Mouse (Mus musculus) macrophage (primary cell): ENCODE data around the gene Espnl. TPM values are rescaled to one million over a fixed set of nuclear protein-coding genes. Genes with fewer than 3 reads are reported as not detected.

ENCODE experiments used
- H3K27ac ChIP-seq: fragments of 350-480 bp; formaldehyde crosslinking; 2 replicates; pipeline ENCODE4 v1.9.0; 2021
- H3K36me3 ChIP-seq: fragments of 350-480 bp; formaldehyde crosslinking; 2 replicates; pipeline ENCODE4 v1.9.0; 2021; ENCODE audit errors: inconsistent target
- H3K4me3 ChIP-seq: fragments of 350-480 bp; formaldehyde crosslinking; 2 replicates; pipeline ENCODE4 v1.9.0; 2021; ENCODE audit errors: inconsistent target
- H3K79me2 ChIP-seq: fragments of 350-480 bp; formaldehyde crosslinking; 2 replicates; pipeline ENCODE4 v1.9.0; 2021; ENCODE audit errors: inconsistent target
- WGBS: methylation state at CpG from one replicate; pipeline ENCODE4 v1.1.7; 2026; ENCODE audit warnings: inconsistent platforms; ENCODE audit not compliant: missing documents; 5-methylcytosine and 5-hydroxymethylcytosine counted together
- polyA plus RNA-seq: library from polyadenylated mRNA; stranded (reverse); fragments of 250-400 nt; gene quantifications from 3 replicates; pipeline ENCODE4 v1.2.4, GENCODE M21; 2018; ENCODE audit warnings: inconsistent platforms

Espnl gene
- polyA plus RNA-seq, 1 experiment from 2014 or later = not detected

- no peak overlapping the region for H3K27ac ChIP-seq
- H3K36me3 ChIP-seq = no peaks in the 10 kb centered on the region
- WGBS = 8% methylated on average over 66 of the region's 68 CpGs
- H3K79me2 ChIP-seq = no peaks in the 10 kb centered on the region
- H3K4me3 ChIP-seq = no peak overlapping the region
Observed at GRCm38 (mm10) chr1:91344921-91345685, 23.2 kb downstream of the Espnl start.

GRCm38 (mm10) chr1:91346892-91347291, 25.0 kb downstream of the Espnl start:
- Histone ChIP-seq H3K36me3 (no peaks in the 10 kb centered on the region), H3K4me3 (no peak overlapping the region), H3K27ac (no peak overlapping the region), H3K79me2 (no peaks in the 10 kb centered on the region)
- WGBS = 36% methylated on average over 3 of the region's 3 CpGs

- Histone ChIP-seq H3K36me3 (no peaks in the 10 kb centered on the region), H3K27ac (no peak within 1 kb of the TSS), H3K79me2 (no peaks in the 10 kb centered on the region), H3K4me3 (no peak within 1 kb of the TSS)
- 59% methylated on average over 4 of the region's 4 CpGs for WGBS
Observed at GRCm38 (mm10) chr1:91350841-91351240, 29.0 kb downstream of the Espnl start, which contains the start of gene Klhl30. Gene Klhl30, plus strand, starts transcription at chr1:91351016.

- Histone ChIP-seq H3K36me3 (no peaks in the 10 kb centered on the region), H3K4me3 (no peak overlapping the region), H3K79me2 (no peaks in the 10 kb centered on the region), H3K27ac (no peak overlapping the region)
- WGBS = 87% methylated on average over 3 of the region's 3 CpGs
Observed at GRCm38 (mm10) chr1:91351249-91351648, 29.4 kb downstream of the Espnl start.

GRCm38 (mm10) chr1:91352277-91352676, 30.4 kb downstream of the Espnl start:
- H3K79me2 ChIP-seq = no peaks in the 10 kb centered on the region
- WGBS = 77% methylated on average over 2 of the region's 2 CpGs
- H3K36me3 ChIP-seq = no peaks in the 10 kb centered on the region
- H3K4me3 ChIP-seq = no peak overlapping the region
- no peak overlapping the region for H3K27ac ChIP-seq

GRCm38 (mm10) chr1:91356105-91356504, 34.2 kb downstream of the Espnl start:
- H3K27ac ChIP-seq = no peak overlapping the region
- H3K79me2 ChIP-seq = no peaks in the 10 kb centered on the region
- no peaks in the 10 kb centered on the region for H3K36me3 ChIP-seq
- WGBS = 85% methylated on average over 10 of the region's 11 CpGs
- no peak overlapping the region for H3K4me3 ChIP-seq

- H3K27ac ChIP-seq = no peak overlapping the region
- H3K79me2 ChIP-seq = no peaks in the 10 kb centered on the region
- H3K4me3 ChIP-seq = no peak overlapping the region
- no peaks in the 10 kb centered on the region for H3K36me3 ChIP-seq
- WGBS = 85% methylated on average over 4 of the region's 5 CpGs
Observed at GRCm38 (mm10) chr1:91362113-91362512, 40.2 kb downstream of the Espnl start.

GRCm38 (mm10) chr1:91364822-91365644, 43.2 kb downstream of the Espnl start:
- H3K4me3 ChIP-seq = no peak overlapping the region
- no peak overlapping the region for H3K27ac ChIP-seq
- no peaks in the 10 kb centered on the region for H3K36me3 ChIP-seq
- H3K79me2 ChIP-seq = no peaks in the 10 kb centered on the region
- WGBS = 96% methylated on average over 16 of the region's 16 CpGs

GRCm38 (mm10) chr1:91365816-91366214, 43.9 kb downstream of the Espnl start:
- no peaks in the 10 kb centered on the region for H3K79me2 ChIP-seq
- no peak overlapping the region for H3K27ac ChIP-seq
- no peaks in the 10 kb centered on the region for H3K36me3 ChIP-seq
- H3K4me3 ChIP-seq = no peak overlapping the region
- 48% methylated on average over 8 of the region's 8 CpGs for WGBS

- WGBS = 5% methylated on average over 65 of the region's 68 CpGs
Observed at GRCm38 (mm10) chr1:91366215-91367108, 44.6 kb downstream of the Espnl start, which contains the start of gene Erfe. Gene Erfe, plus strand, starts transcription at chr1:91366430.

GRCm38 (mm10) chr1:91367295-91367694, 45.4 kb downstream of the Espnl start:
- 100% methylated on average over 3 of the region's 3 CpGs for WGBS
- H3K79me2 ChIP-seq = no peaks in the 10 kb centered on the region
- H3K36me3 ChIP-seq = peaks cover 9% of the 10 kb centered on the region; the same call in 1 of the 2 replicates
- H3K27ac ChIP-seq = no peak overlapping the region
- no peak overlapping the region for H3K4me3 ChIP-seq

More at GRCm38 (mm10) chr1:91366215-91367108, 44.6 kb downstream of the Espnl start, which contains the start of gene Erfe:
- Histone ChIP-seq H3K4me3 (no peak within 1 kb of the TSS), H3K79me2 (no peaks in the 10 kb centered on the region), H3K27ac (no peak within 1 kb of the TSS), H3K36me3 (peaks cover under 1% of the 10 kb centered on the region; the same call in 1 of the 2 replicates)

- Histone ChIP-seq H3K4me3 (no peak overlapping the region), H3K27ac (no peak overlapping the region), H3K36me3 (peaks cover 30% of the 10 kb centered on the region), H3K79me2 (no peaks in the 10 kb centered on the region)
- WGBS = 86% methylated on average over 4 of the region's 4 CpGs
Observed at GRCm38 (mm10) chr1:91369408-91369807, 47.5 kb downstream of the Espnl start.

- WGBS = 93% methylated on average over 23 of the region's 23 CpGs
- H3K27ac ChIP-seq = no peak overlapping the region
- no peak overlapping the region for H3K4me3 ChIP-seq
- H3K36me3 ChIP-seq = peaks cover 37% of the 10 kb centered on the region
- no peaks in the 10 kb centered on the region for H3K79me2 ChIP-seq
Observed at GRCm38 (mm10) chr1:91370055-91370454, 48.2 kb downstream of the Espnl start.

- Histone ChIP-seq H3K27ac (no peak overlapping the region), H3K36me3 (peaks cover 70% of the 10 kb centered on the region), H3K4me3 (no peak overlapping the region), H3K79me2 (no peaks in the 10 kb centered on the region)
- 95% methylated on average over 6 of the region's 6 CpGs for WGBS
Observed at GRCm38 (mm10) chr1:91373414-91373835, 51.5 kb downstream of the Espnl start.
